Mouse (Mus musculus): Measurements from ENCODE around the gene Rasa2.
A peak's percentile ranks its signal among the peaks of the same experiment; 100 is the strongest.
"Not testable (repeated sequence)": the region's sequence is repeated elsewhere in the genome, so short reads cannot be mapped to it uniquely, and the experiment has no call there.

Gene Rasa2

GRCm38 (mm10) chr9:96583076-96583475 lies 48.3 kb downstream of the Rasa2 start:
- no peak for DNase-seq (ENCODE audit: low spot score)

DNA sequence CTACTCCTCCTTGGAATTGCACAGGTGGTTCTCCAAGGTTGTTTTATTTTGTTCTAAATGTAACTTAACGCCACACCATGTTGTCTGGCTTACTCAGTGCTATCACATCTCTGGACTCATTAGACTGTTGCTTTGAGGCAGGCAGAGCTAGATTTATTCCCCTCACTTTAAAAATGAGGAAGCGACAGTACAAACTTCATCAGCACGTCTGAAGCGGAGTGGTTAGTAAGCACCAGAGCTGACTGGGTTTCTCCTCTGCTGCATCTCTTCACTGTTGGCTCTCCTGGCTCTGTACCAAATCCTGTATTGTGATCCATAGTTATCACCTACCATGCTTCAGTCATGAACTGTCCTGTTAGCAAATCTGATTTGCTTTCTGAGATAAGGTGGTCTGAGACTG lies 53.2 kb downstream of the Rasa2 start:
- DNase-seq (ENCODE audit: low spot score), result no peak

DNA sequence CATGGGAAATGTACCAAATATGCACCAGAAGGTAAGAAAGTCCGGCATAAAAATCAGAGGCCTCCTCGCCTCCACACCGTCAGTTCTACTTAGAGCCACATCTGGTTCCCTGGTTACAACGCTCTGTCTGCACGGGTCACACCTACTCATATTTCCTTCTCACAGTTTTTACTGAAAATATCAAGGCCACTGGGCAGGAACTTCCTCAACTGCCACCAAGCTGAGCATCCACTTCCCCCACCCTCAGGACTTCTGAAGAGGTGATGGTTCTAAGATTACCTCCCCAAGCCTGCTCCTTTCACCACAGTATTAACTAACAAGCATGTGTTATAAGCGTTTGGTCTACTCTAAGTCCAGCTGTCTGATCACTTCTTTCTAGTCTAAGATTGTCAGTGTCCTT lies 53.7 kb downstream of the Rasa2 start:
- DNase-seq (ENCODE audit: low spot score), result no peak

DNA sequence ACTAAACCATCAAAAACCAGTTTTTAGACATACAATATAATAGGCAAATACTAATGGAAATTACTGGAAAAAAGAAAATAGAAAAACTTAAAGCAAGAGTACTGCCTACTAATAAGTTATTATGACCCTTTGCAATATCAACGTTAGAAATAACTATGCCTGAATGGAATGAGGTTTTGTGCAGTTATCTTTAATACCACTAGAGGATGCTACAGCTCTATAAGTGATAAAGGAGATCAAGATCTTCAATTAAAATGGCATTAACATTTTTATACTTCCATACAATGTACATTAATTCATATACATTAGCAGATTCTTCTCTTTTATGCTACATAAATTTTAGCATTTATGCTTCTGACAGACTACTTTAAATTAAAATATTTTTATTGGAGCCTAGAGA lies 58.2 kb downstream of the Rasa2 start:
- no peak for DNase-seq (ENCODE audit: low spot score)

GRCm38 (mm10) chr9:96572754-96573153 lies 58.7 kb downstream of the Rasa2 start:
- DNase-seq (ENCODE audit: low spot score), result no peak

DNA sequence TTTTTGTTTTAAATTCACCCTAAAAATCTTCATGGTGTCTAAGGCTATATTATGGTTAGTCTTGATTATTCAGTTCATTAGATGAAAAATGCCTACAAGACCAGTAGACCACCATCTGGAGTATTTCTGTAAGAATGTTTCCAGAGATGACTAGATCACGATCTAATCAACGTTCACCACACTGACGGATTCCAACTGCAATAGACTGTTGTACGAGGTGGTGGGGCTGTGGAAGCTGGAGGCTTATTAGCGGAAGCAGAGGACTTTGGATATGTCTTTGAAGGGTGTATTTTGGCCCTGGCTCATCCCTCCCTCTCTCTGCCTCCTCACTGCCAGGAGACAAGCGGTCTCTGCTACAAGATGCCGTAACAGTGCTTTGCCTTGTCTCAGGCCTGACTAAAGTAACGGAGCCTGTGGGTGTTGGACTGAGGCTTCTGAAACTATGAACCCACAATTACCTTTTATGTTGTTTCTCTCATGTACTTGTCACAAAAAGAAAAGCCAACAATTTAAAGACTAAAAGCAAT lies 64.9 kb downstream of the Rasa2 start:
- no peak for DNase-seq (ENCODE audit: low spot score)

GRCm38 (mm10) chr9:96563501-96563900 lies 67.9 kb downstream of the Rasa2 start:
- DNase-seq (ENCODE audit: low spot score), result no peak

- no peak for DNase-seq (ENCODE audit: low spot score)
Measured at GRCm38 (mm10) chr9:96559148-96559547, 72.3 kb downstream of the Rasa2 start.

GRCm38 (mm10) chr9:96558594-96558993 lies 72.8 kb downstream of the Rasa2 start:
- no peak for DNase-seq (ENCODE audit: low spot score)

DNA sequence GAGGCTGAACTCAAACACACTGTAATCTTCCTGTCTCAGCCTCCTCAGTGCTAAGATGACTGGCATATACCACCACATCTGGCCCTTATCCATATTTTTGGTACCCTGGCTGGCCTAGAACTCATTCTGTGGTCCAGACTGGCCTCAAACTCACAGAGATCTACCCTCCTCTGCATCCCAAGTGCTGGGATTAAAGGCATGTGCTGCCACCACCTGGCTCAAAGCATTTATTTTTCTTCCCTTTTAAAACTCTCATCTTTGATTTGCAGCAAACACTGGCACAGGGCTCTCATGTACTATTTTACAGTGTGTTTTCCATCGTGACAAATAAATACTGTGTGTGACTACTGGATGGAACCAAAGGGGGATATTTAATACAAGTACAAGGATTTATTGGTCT lies 77.3 kb downstream of the Rasa2 start:
- DNase-seq (ENCODE audit: low spot score), result no peak

- DNase-seq (ENCODE audit: low spot score), result no peak
Measured at GRCm38 (mm10) chr9:96545410-96545809, 86.0 kb downstream of the Rasa2 start.

GRCm38 (mm10) chr9:96543643-96544640 lies 87.5 kb downstream of the Rasa2 start:
- peak; percentile 23 for DNase-seq (ENCODE audit: low spot score)

DNA sequence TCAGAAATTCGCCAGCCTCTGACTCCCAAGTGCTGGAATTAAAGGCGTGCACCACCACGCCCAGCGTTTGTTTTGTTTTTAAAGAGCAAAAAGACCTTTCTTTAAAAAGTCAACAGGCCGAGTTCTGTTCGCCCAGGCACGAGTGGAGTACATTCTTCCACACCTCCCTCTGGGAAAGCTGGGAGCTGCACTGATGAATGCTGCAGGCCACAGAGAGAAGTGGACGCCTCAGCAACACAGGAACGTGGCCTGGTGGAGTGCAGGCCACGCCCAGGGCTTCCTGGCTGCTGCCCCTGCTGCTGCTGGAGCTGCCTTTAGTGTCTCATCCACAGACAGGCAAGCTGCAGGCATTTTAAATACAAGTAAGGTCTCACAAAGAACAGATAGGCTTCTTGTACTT lies 92.5 kb downstream of the Rasa2 start:
- no peak for DNase-seq (ENCODE audit: low spot score)

- no peak for DNase-seq (ENCODE audit: low spot score)
Measured at GRCm38 (mm10) chr9:96537615-96537919, 93.8 kb downstream of the Rasa2 start.

- peak; percentile 37 for DNase-seq (ENCODE audit: low spot score)
Measured at GRCm38 (mm10) chr9:96536895-96537614, 94.4 kb downstream of the Rasa2 start.

GRCm38 (mm10) chr9:96536093-96536492 lies 95.3 kb downstream of the Rasa2 start:
- DNase-seq (ENCODE audit: low spot score), result not testable (repeated sequence)

DNA sequence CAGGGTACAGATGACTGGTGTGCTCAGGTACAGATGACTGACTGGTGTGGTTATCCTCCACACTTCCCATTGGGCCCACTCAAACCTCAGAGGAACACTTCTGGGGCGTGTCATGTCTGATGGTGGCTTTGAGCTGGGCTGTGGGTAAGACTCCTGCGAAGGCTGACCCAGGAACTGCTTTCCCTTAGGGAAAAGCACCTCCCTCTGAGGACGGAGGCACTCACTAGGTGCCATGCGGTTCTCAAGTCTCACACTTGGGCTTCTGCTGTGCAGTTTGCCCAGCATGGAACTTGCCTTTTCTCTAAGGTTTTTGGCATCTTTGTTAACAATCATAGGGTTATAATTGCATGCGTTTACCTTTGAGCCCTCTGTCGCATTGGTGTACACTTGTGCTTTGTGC lies 96.0 kb downstream of the Rasa2 start:
- no peak for DNase-seq (ENCODE audit: low spot score)

DNA sequence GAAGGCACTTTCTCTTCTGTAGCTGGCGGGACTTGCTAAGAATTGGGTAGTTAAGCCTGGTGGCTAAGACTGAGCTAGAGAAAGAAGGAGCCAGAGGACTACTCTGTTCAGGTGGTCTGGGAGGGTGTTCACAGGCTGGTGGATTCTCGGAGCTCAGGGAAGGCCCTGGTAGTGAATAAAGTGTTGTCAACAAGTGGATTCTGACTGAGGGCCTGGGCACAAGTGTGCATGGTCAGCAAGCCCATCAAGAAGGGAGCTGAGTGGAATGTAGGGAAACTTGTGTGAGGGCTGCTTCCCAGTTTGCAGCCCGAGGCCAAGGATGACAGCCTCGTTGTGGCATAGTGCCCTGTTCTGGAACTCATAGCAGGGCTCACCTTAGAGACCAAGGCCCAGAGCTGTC lies 97.2 kb downstream of the Rasa2 start:
- DNase-seq (ENCODE audit: low spot score), result no peak

- no peak for DNase-seq (ENCODE audit: low spot score)
Measured at GRCm38 (mm10) chr9:96533476-96533875, 97.9 kb downstream of the Rasa2 start.

GRCm38 (mm10) chr9:96532531-96532930 lies 98.9 kb downstream of the Rasa2 start:
- DNase-seq (ENCODE audit: low spot score), result no peak

- no peak for DNase-seq (ENCODE audit: low spot score)
Measured at GRCm38 (mm10) chr9:96530674-96531081, 100.7 kb downstream of the Rasa2 start.

DNA sequence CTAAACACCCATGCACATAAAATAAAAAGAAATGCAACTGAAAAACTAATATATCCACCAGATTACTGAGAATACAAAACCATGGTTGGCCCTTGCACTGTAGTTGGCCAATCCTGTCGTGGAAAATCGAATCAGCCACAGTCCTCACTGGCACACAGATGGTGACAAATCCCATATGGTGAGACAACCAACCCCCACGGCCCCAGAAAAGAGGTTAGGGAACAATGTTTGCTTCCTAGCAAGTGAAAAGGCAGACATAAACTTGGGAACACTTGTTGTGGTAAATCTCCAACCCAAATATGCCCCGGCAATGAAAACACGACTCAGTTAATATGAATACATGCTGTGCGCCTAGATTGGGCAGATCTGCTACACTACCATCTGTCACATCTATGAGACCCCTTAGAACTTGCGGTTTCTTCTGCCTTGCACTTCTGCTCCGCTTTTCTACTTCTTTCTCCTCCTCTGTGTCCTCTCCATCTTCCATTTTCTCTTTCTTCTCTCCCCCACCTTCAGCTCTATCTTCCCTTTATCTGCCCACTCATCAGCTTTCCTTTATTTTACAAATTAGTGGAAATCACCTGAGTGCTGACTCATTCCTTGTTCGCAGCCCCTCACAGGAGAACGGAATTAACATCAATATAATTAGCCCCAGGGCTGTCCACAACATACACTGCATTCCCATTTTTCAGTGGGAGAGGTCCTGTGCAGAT lies 101.3 kb downstream of the Rasa2 start:
- DNase-seq (ENCODE audit: low spot score), result no peak

Measured in ovary, adult 18-20 months (tissue).